Mouse (Mus musculus) forebrain, postnatal 0 days (tissue): ENCODE results near the gene Tm9sf4. TPM values are rescaled to one million over a fixed set of nuclear protein-coding genes. Genes with fewer than 3 reads are reported as not detected.

ENCODE experiments used
- ATAC-seq: fragments of 200-750 bp; cut with Nextera tagmentation; 2 replicates; pipeline ENCODE4 v1.8.0; 2017; ENCODE audit warnings: mild to moderate bottlenecking, moderate library complexity
- DNase-seq: peaks from one replicate; pipeline ENCODE4 v3.0.0-alpha.2; 2015
- H3K27ac ChIP-seq: fragments of 300-500 bp; sonication (generic); 2 replicates; pipeline ENCODE4 v1.5.1; 2014; ENCODE audit warnings: low read depth, mild to moderate bottlenecking, antibody characterized with exemption, low read length, moderate library complexity, mixed read lengths
- H3K27me3 ChIP-seq: fragments of 300-500 bp; sonication (generic); 2 replicates; pipeline ENCODE4 v1.6.1; 2014; ENCODE audit warnings: mild to moderate bottlenecking, low read length, mixed read lengths; ENCODE audit not compliant: insufficient read depth
- H3K36me3 ChIP-seq: fragments of 300-500 bp; sonication (generic); 2 replicates; pipeline ENCODE4 v1.6.1; 2014; ENCODE audit warnings: mild to moderate bottlenecking, moderate library complexity; ENCODE audit not compliant: insufficient read depth
- H3K4me1 ChIP-seq: fragments of 300-500 bp; sonication (generic); 2 replicates; pipeline ENCODE4 v1.6.1; 2014; ENCODE audit warnings: antibody characterized with exemption; ENCODE audit not compliant: insufficient read depth
- H3K4me2 ChIP-seq: fragments of 300-500 bp; sonication (generic); 2 replicates; pipeline ENCODE4 v1.6.1; 2014; ENCODE audit warnings: low read depth, mild to moderate bottlenecking, moderate library complexity
- H3K4me3 ChIP-seq: fragments of 300-500 bp; sonication (generic); 2 replicates; pipeline ENCODE4 v1.5.1; 2014; ENCODE audit warnings: low read depth, low read length, mixed read lengths
- H3K9ac ChIP-seq: fragments of 300-500 bp; sonication (generic); 2 replicates; pipeline ENCODE4 v1.6.1; 2014; ENCODE audit warnings: mild to moderate bottlenecking
- H3K9me3 ChIP-seq: fragments of 300-500 bp; sonication (generic); 2 replicates; pipeline ENCODE4 v1.6.1; 2016; ENCODE audit warnings: low read length
- CTCF ChIP-seq: sonication (generic); IDR thresholded peaks from 2 replicates; pipeline ENCODE4 v1.5.1; 2016; ENCODE audit warnings: antibody characterized with exemption, control low read depth, low read depth
- WGBS: fragments of 180-500 bp; shearing (Covaris S2); extraction: QIAGEN DNeasy Blood & Tissue Kit; methylation state at CpG from one replicate; pipeline ENCODE4 v1.1.7; 2014; 5-methylcytosine and 5-hydroxymethylcytosine counted together
- polyA plus RNA-seq: library from polyadenylated mRNA; unstranded; fragments of >200 nt; fragmentation: Nextera tagmentation; extraction: Ambion mirVana; gene quantifications from 2 replicates; pipeline ENCODE4 v1.2.1, GENCODE M21; 2015
- total RNA-seq: library from RNA; depleted of rRNA; stranded (reverse); fragments of >200 nt; gene quantifications from 2 replicates; pipeline ENCODE4 v1.2.3, GENCODE M21; 2014; rRNA removed

The Tm9sf4 gene
- total RNA-seq: 42.8 and 60.4 TPM in 2 replicates
- 52.5 and 69.3 TPM in 2 replicates for polyA plus RNA-seq

DNA sequence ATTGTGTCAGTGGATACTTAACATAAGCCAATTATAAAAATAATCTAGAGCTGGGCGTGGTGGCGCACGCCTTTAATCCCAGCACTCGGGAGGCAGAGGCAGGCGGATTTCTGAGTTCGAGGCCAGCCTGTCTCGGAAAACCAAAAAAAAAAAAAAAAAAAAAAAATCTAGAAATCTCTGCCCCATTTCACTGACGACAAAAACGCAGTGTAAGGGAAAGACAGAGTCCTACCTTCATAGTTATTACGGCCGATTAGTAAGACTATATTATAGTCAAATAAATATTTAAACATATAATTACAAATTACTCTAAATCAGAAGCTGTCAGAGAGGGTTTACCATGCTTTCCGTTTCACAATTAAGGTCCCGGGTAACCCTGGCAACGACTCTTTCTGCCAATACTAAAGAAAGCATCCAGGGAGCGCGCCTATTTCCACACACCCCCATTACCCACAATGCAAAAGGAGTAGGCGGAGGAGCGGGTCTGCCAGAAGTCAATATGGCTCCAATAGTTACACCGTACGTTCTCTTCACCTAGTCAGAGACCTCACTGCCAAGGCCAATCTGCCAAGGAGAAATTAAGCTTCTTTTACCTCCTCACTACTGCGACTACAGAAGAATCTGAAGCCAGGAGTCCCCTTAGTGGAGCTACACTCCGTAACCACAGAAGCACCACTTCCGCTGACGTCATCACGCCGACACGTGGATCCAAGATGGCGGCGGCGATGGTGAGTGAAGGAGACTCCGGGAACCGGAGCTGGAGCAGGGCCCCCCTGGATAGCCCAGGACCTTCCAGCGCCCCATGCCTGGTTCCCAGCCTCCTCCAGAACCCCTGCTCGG lies at the start of gene Tm9sf4:
Tm9sf4 (plus strand) TSS at position 460 of the 840 bp plus-strand sequence.
- H3K27ac ChIP-seq: peak within 1 kb of the TSS; percentile 97
- DNase-seq (peak; percentile 98), ATAC-seq (peak; percentile 96)
- H3K4me2 ChIP-seq: peak within 1 kb of the TSS; percentile 86
- 0 out of 2 replicates have a peak, but pooled peaks cover 4% of the 10 kb centered on the region for H3K36me3 ChIP-seq
- TF ChIP-seq CTCF: peak; percentile 21; the same call in 1 of the 2 replicates
- peak within 1 kb of the TSS; percentile 96 for H3K4me3 ChIP-seq
- peak within 1 kb of the TSS; percentile 96 for H3K9ac ChIP-seq
- 8% methylated on average over 34 of the region's 34 CpGs for WGBS
- H3K27me3 ChIP-seq: no peaks in the 10 kb centered on the region
- H3K9me3 ChIP-seq: no peaks in the 10 kb centered on the region
- peaks cover 7% of the 10 kb centered on the region; the same call in 1 of the 2 replicates for H3K4me1 ChIP-seq

- no peaks in the 10 kb centered on the region for H3K36me3 ChIP-seq
- 0 out of 2 replicates have a peak, but pooled peaks cover 2% of the 10 kb centered on the region for H3K27me3 ChIP-seq
- H3K4me3 ChIP-seq: no peak overlapping the region
- WGBS: 82% methylated on average over 4 of the region's 4 CpGs
- no peaks in the 10 kb centered on the region for H3K9me3 ChIP-seq
- no peak overlapping the region for H3K27ac ChIP-seq
- no peak for TF ChIP-seq CTCF
- no peak for DNase-seq
- no peak overlapping the region for H3K4me2 ChIP-seq
- H3K9ac ChIP-seq: no peak overlapping the region
- H3K4me1 ChIP-seq: no peaks in the 10 kb centered on the region
- ATAC-seq: no peak
Measured at GRCm38 (mm10) chr2:153115679-153116081, 45.4 kb upstream of the Tm9sf4 start.

DNA sequence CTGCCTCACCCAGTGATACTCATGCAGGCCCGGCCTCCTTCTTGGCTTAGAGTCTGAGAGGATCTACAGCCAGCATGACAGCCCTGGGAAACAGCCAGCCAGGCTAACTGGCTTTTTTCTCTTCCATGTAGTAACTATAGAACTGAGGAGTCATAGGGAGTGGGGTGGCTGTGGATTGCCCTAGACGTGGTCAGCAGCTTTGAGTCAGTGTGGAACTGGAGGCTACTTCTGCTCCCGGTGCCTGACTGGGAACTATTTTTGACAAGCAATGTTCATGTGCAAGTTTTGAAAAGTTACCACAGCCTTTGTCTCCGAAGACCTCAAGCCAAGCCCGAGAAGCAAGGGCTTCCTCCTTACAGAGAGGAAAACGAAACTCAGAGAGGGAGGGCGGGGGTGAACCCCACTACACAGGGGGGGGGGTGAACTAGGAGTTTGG lies 44.0 kb upstream of the Tm9sf4 start:
- Histone ChIP-seq H3K4me2 (no peak overlapping the region), H3K27me3 (no peaks in the 10 kb centered on the region), H3K9ac (no peak overlapping the region), H3K27ac (no peak overlapping the region), H3K36me3 (no peaks in the 10 kb centered on the region), H3K9me3 (no peaks in the 10 kb centered on the region), H3K4me1 (no peaks in the 10 kb centered on the region), H3K4me3 (no peak overlapping the region)
- ATAC-seq (no peak), DNase-seq (no peak)
- 81% methylated on average over 7 of the region's 7 CpGs for WGBS
- TF ChIP-seq CTCF: no peak

DNA sequence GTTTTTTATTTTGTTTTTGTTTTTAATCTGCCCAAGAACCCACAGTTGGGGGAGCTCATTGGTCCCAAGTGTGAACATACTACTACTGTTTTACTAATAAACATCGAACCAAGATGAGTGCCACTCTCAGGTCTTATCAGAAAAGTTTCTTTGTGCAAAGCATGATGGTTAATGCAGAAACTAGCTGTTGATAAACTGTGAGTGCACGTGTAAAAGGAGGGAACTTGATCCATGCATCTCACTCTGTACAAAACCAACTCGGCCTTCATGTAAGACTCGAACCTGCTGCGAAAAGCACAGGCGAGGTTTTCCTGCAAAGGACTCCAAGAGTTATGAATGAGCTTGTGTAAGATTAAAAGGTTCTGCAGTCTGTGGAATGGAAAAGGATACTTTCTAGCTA lies 41.6 kb upstream of the Tm9sf4 start:
- Histone ChIP-seq H3K4me1 (no peaks in the 10 kb centered on the region), H3K27ac (no peak overlapping the region), H3K27me3 (no peaks in the 10 kb centered on the region), H3K9me3 (no peaks in the 10 kb centered on the region), H3K4me2 (no peak overlapping the region), H3K9ac (no peak overlapping the region), H3K36me3 (no peaks in the 10 kb centered on the region), H3K4me3 (no peak overlapping the region)
- 89% methylated on average over 6 of the region's 6 CpGs for WGBS
- DNase-seq (no peak), ATAC-seq (no peak)
- no peak for TF ChIP-seq CTCF

DNA sequence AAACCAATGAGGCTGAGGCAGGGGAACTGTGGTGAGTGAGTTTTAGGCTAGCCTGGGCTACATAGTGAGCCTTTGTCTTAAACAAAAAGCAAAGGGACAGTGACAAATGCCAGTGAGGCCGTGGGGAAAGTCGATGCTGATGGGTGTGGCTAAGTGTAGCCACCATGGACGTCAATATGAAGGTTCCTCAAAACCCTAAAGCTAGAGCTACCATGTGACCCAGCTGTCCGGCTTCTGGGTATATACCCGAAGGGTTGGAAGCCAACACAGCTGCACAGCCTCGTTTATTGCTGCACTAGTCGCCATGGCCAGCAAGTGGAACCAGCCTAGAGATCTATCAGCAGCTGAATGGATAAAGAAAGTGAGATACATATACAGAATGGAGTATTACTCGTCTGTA lies 41.0 kb upstream of the Tm9sf4 start:
- H3K27me3 ChIP-seq: no peaks in the 10 kb centered on the region
- no peak for ATAC-seq

GRCm38 (mm10) chr2:153121821-153122615 lies 39.1 kb upstream of the Tm9sf4 start:
- ATAC-seq (no peak), DNase-seq (no peak)
- WGBS: 67% methylated on average over 8 of the region's 8 CpGs
- Histone ChIP-seq H3K27ac (no peak overlapping the region), H3K4me1 (no peaks in the 10 kb centered on the region), H3K9me3 (no peaks in the 10 kb centered on the region), H3K36me3 (no peaks in the 10 kb centered on the region), H3K4me2 (no peak overlapping the region), H3K4me3 (no peak overlapping the region), H3K9ac (no peak overlapping the region), H3K27me3 (no peaks in the 10 kb centered on the region)
- no peak for TF ChIP-seq CTCF

More for the DNA sequence above, 41.0 kb upstream of the Tm9sf4 start:
- H3K4me1 ChIP-seq: no peaks in the 10 kb centered on the region
- H3K4me3 ChIP-seq: no peak overlapping the region
- H3K4me2 ChIP-seq: no peak overlapping the region
- H3K27ac ChIP-seq: no peak overlapping the region
- DNase-seq: no peak
- H3K36me3 ChIP-seq: no peaks in the 10 kb centered on the region
- no peak for TF ChIP-seq CTCF
- WGBS: 73% methylated on average over 8 of the region's 8 CpGs
- no peak overlapping the region for H3K9ac ChIP-seq
- H3K9me3 ChIP-seq: no peaks in the 10 kb centered on the region

DNA sequence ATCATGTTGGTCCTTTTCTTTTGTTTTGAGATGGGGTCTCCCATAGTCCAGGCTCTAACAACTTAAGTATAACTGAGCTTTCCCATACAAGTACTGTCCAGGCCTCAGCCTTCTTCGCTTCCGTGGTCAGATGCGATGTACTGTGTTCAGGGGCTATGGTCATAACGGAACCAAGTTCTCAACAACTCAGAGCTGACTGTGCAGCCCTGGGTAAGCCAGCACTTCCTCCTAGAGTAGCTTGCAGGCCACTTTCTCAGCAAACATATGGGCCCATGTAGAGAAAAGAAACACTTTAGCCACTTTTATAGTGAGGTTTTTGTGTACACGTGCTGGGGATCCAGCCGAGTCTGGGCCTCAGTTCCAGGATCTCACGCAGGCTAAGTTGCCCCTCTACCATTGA lies 38.4 kb upstream of the Tm9sf4 start:
- ATAC-seq: no peak
- H3K9me3 ChIP-seq: no peaks in the 10 kb centered on the region
- 88% methylated on average over 7 of the region's 7 CpGs for WGBS
- H3K27ac ChIP-seq: no peak overlapping the region
- H3K4me2 ChIP-seq: no peak overlapping the region
- H3K36me3 ChIP-seq: no peaks in the 10 kb centered on the region
- no peaks in the 10 kb centered on the region for H3K27me3 ChIP-seq
- H3K9ac ChIP-seq: no peak overlapping the region
- H3K4me1 ChIP-seq: no peaks in the 10 kb centered on the region
- DNase-seq: no peak
- no peak overlapping the region for H3K4me3 ChIP-seq
- no peak for TF ChIP-seq CTCF
